Mouse (Mus musculus): ENCODE measurements at regions not wholly inside any gene's neighbourhood (a gene's known extent, or its start where the extent isn't known, plus 50 kb on each side); places are given as distances from the start of the nearest gene placed in this dataset.

DNA sequence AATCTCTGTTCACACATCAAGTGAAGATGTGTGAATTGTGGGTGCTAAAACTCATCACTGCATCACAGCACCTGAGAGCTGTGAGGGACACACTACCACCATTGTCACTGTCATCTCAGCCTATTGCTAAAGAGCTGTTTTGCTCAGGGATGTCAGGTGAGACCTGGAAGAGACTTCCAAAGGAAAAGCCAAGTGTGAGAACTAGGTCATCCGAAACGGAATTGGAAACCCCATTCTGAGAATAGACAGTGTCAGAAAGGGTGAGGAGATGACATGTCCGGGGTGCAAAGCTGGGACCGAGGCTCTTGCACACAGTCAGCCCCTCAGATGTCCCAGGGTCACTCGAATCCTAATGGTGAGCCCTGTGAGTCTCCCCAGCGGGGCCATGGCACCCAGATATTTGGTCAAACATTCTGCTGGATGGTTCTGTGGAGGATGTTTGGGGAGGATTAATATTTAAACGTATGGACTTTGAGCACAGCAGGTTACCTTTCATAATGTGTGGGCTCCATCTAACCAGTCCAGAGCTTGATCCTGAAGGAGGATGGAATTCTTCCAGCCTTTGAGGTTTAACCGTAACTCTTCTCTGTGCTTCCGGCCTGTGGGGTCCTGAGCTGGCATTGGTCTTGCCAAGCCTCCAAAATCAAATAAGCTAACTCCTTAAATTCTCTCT is 150.3 kb downstream of the Rpl14 start:
- peak in 1 of 2 experiments; percentile 13 for DNase-seq (ENCODE audit: low spot score in 2 of 2)

- DNase-seq (ENCODE audit: low spot score in 2 of 2): no peak
Observed at GRCm38 (mm10) chr9:120723026-120723425, 151.8 kb downstream of the Rpl14 start.

DNA sequence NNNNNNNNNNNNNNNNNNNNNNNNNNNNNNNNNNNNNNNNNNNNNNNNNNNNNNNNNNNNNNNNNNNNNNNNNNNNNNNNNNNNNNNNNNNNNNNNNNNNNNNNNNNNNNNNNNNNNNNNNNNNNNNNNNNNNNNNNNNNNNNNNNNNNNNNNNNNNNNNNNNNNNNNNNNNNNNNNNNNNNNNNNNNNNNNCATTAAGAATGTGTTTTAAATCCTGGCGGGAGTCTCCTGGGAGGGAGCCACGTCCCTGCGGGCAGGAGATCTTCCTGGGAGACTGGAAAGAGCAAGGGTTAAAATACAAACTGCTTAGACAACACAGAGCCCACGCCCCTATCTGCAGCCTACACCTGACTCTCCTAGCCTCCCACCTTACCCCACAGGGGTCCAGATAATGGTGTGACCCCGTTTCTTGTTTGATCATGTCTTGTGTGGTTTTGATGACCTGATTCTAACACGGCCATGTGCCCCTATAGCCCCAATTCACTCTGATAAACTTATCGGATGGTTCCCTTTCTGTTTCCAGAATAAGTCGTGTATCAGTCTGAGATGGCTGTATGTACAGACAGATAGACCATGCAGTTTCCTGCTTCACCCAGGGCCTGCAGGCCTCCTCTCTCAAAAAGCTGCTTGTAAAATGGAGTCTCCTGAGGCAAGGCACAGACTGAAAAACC is 160.8 kb downstream of the Rpl14 start:
- DNase-seq (ENCODE audit: low spot score in 2 of 2): no peak

DNA sequence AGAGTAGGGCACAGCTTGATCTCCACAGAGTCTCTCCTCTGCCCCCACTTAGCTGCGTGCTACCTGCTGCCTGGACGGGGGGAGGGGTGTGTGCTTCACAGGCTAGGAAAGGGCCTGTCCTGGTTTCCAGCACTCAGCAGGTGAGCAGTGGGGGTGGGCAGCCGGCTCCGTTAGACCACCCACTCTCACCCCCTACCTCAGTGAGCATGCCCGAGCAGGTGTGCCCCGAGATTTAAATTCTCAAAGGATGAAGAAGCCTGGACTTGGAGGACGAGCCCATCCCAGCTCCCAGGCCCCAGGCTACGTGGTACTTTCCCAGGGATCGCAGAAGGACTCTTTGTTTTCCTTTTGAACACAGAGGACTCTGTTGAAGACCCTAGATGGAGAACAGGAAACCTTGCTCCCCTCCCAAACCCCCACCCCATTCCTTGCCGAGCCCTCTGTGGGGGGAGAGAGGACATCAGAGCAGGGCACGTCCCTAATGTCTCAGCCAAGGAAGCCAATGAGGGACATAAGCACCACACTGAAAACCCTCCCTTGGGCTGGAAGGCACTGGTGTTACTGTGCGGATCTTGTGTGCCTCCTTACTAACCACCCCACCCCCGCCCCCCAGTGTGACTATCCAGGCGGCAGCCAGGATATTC is 161.5 kb downstream of the Rpl14 start:
- no peak for DNase-seq (ENCODE audit: low spot score in 2 of 2)

DNA sequence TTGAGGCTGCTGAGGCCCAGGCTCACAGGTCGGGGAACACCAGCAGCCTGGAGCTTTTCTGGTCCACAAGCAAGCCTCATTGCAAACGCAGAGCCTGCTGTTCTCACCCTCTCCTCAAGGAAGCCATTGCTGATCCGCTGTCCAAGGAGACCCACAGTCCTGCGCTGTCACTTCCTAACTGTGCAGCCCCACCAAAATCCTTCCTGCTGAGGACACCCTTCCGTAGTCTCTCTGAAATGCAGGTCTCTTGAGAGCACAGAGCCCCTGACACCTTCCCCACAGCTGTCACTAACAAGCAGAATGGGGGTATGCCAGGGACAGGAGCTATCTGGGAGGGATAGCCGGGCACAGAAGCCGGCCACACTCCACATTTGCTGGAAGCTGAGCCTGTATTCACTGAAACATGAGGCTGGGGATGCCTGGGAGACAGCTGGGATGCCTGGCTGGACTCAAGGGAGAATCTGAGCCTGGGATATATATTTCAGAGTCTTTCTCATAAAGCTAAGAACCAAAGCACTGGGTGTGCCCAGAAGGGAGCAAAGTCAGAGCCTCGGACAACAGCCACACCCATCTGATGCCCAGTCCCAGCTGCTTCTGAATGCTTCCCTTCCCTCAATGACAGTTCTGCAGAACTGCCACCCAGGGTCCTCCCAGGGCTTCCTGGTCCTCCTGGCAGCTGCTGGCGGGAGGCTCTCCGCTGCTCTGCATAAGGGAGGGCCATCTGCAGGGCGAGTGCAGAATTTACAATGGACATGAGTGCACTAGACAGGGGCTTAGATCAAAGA is 162.6 kb downstream of the Rpl14 start:
- no peak for DNase-seq (ENCODE audit: low spot score in 2 of 2)

- DNase-seq (ENCODE audit: low spot score in 2 of 2): no peak
Observed at GRCm38 (mm10) chr9:120735217-120735616, 164.0 kb downstream of the Rpl14 start.

- DNase-seq (ENCODE audit: low spot score in 2 of 2): no peak
Observed at GRCm38 (mm10) chr9:120737956-120738355, 166.7 kb downstream of the Rpl14 start.

- no peak for DNase-seq (ENCODE audit: low spot score in 2 of 2)
Observed at GRCm38 (mm10) chr9:120739199-120739952, 168.1 kb downstream of the Rpl14 start.

GRCm38 (mm10) chr9:120739953-120740524 is 168.8 kb downstream of the Rpl14 start:
- DNase-seq (ENCODE audit: low spot score in 2 of 2): no peak

DNA sequence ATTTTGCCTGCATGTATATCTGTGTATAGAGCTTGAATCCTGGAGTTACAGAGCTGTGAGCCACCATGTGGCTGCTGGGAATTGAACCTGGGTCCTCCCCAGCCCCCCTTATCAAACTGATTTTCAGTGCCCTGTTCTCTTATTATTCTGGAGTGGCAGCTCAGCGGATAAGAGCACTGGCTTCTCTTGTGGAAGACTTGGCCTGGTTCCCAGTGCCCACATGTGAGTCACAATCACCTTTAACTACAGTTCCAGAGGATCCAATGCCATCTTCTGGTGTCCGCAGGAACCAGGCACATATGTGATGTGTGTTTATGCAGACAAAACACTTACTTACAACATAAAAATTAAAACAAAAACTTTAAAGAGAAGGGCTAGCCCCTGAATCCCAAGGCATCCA is 170.3 kb downstream of the Rpl14 start:
- no peak for DNase-seq (ENCODE audit: low spot score in 2 of 2)

DNA sequence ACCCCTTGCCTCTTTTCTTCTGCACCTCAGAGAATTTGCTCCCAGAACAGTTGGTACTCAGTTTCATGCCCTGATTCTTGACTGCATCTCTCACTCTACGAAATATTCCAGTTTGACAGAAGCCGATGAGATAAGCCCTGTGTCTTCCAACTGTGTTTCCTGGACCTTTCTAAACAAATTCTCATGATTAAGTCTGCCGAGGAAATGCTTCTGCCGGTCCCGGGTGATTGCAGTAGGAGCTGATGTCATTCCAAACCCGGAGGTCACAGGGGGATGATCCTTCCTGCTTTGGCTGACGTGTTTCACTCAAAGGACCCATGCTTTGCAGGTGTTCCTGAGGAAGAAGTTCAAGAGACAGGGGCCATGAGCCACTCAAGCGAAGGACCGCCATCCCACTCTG is 172.2 kb downstream of the Rpl14 start:
- no peak for DNase-seq (ENCODE audit: low spot score in 2 of 2)

DNA sequence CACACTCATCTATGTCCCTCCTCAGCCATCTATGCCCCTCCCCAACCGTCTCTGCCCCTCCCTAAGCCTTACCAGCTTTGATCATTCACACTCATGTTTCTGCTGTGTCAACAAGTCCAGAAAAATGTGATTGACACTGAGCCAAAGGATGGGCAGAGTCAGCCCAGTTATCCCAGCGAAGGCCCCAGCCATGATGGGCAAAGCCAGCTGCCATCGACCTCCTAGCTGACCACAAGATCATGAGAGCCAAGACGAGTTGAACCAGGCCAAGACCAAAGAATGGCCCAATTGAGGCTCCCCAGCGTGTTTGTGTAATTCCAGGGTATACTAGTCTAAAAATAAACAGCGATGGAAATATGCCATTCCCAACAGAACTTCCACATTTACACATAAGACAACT is 174.4 kb downstream of the Rpl14 start:
- no peak for DNase-seq (ENCODE audit: low spot score in 2 of 2)

- no peak for DNase-seq (ENCODE audit: low spot score in 2 of 2)
Observed at GRCm38 (mm10) chr9:120750820-120751219, 178.2 kb upstream of the Ctnnb1 start.

DNA sequence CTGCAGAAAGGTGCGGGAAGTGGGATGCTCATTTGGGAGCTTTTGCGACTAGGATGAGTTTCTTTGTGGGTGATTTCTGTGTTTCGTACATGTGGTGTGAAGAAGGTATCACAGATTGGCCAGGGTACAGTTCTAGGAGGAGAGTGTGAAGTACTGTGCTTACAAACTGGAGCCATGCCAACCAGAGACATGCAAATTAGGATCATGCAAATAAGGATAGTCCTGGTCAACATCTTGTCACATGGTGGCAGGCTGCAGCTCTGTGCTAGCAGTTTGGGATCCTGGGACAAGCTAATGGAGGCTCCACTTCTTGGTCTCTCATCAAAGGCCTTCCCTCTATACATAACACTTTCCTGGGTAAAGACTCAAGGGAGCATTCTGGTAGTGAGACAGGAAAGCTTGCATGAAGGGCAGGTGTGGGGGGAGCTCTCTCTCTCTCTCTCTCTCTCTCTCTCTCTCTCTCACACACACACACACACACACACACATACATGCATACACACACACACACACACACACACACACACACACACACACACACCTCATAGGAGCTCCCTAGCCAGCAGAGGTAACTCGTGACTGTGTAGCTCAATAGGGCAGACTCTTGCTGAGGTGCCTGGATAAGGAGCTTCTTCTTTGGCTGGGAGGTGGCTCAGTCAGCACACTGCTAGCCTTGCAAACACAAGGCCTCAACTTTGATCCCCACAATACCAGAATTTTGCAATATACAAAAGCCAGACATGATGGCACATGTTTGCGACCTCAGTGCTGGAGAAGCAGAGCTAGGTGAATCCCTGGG is 177.1 kb upstream of the Ctnnb1 start:
- DNase-seq (ENCODE audit: low spot score in 2 of 2): no peak

DNA sequence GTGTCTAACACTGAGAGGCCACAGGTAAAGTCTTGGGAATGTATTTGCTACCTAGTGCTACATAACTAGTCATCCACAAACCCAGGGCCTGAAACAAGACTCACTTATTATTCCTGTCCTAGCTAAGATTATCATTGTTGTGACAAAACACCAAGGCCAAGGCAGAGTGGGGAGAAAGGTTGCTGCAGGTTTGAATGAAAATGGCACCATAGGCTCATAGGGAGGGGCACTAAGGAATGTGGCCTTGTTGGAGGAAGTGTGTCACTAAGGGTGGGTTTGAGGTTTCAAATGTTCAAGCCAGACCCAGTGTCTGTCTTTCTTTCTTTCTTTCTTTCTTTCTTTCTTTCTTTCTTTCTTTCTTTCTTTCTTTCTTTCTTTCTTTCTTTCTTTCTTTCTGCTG is 174.9 kb upstream of the Ctnnb1 start:
- DNase-seq (ENCODE audit: low spot score in 2 of 2): no peak

DNA sequence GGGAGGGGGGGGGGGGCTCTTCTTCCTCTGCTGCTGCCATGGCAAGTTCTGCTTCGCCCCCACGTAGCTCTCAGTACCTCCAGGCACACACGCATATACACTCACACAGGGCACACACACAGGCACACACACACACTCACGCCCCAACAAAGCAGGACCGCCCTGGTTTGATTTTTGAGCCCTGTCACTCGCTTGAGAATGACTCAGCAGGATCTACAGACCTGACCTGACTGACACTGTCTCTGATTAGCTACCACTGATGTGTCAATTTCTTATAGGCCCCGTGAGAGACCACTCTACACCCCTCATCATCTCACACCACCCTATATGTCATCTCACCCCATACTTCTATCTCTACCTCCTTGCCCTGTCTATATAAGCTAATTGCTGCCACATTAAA is 173.5 kb upstream of the Ctnnb1 start:
- DNase-seq (ENCODE audit: low spot score in 2 of 2): no peak

DNA sequence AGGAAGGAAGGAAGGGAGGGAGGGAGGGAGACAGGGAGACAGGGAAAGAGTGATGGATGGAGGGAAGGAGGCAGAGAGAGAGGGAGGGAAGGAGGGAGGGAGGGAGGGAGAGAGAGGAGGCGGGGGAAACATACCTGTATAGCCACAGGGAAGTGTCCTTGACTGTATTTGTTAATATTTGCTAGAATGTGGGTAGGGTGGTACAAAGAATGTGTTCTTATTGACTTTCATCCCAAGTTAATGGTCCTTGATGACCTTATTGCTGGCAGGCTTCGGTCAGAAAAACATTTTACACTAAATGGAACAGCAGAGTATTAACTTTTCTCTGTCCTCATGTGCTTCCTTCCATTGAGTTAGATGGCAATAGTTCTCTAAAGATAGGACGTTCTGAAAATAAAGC is 171.0 kb upstream of the Ctnnb1 start:
- DNase-seq (ENCODE audit: low spot score in 2 of 2): no peak

GRCm38 (mm10) chr9:120758632-120759031 is 170.4 kb upstream of the Ctnnb1 start:
- DNase-seq (ENCODE audit: low spot score in 2 of 2): no peak

DNA sequence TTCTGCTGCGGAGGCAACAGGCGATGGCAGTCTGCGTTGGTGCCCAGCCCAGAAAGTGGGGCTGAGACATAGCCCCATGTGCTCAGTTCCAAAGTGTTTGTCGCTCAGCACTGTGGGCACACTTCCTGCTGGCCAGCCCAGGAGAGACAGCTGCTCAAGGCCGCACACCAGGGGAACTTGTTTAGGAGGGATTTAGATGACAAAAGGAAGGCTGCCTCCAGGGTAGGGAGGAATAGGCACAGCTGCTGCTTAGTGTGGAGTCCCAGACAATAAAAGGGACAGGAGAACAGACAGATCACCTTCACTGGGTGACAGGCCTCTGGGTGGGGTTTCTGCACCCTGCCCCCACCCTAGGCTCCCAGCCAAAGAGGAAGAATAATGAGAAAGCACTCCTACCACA is 169.2 kb upstream of the Ctnnb1 start:
- no peak for DNase-seq (ENCODE audit: low spot score in 2 of 2)

DNA sequence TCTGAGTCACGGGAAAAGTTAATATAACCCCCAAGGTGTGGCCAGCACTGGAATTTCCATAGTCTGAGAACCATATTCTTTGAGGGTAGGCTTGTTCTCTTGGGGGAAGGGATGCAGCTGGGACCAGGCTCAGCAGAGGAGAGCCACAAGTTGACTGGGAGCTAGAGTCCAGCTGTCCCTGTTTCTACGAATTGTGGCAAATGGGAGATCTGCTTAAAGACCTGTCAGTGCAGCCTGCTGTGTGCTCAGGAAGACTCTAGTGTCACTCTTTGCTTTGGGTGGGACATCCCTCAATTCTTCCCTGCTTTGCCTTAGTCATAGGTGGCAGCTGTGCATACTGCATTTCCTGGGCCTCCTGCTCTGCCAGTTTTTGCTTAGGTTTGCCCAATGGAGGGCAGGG is 165.2 kb upstream of the Ctnnb1 start:
- DNase-seq (ENCODE audit: low spot score in 2 of 2): no peak

- no peak for DNase-seq (ENCODE audit: low spot score in 2 of 2)
Observed at GRCm38 (mm10) chr9:120764663-120765062, 164.4 kb upstream of the Ctnnb1 start.

Measured in natural killer cell, adult 2 months (primary cell).